Comparison of ENCODE assay signal across 28 mouse cellular contexts in the genomic region with DNA sequence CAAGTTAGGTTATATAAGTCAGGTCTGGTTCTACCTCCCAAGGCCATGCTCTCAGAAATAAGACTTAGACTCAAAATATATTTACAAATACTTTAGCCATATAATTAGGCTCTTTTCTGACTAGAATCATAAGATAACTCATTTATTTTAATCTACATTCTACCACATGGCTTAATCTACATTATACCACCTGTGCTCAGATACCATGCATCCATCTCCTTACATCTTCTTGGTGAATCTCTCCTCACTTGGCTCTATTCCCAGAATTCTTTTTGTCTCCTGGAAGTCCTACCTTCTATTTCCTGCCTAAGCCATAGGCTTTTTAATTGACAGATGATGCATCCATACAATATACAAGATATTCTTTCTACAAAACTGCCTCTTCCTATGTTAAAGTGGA.
"Had no signal": no experiment of that assay in that cellular context is flagged by ENCODE, and none has a peak within 500 bp of the region (broad histone marks: within the 10 kb centered on the region; RNA-seq: fewer than 3 reads in every experiment).

No protein-coding gene starts in this region.

- H3K4me1 ChIP-seq: limb, embryonic 10.5 days; limb, embryonic 12.5 days; limb, embryonic 13.5 days; limb, embryonic 15.5 days; liver, embryonic 12.5 days; liver, embryonic 13.5 days; liver, embryonic 15.5 days; lung, embryonic 15.5 days; megakaryocyte, embryonic 14.5 days; midbrain, embryonic 10.5 days; midbrain, embryonic 12.5 days; midbrain, embryonic 13.5 days; midbrain, embryonic 15.5 days; neural tube, embryonic 12.5 days had no signal

- H3K9ac ChIP-seq: limb, embryonic 12.5 days; limb, embryonic 13.5 days; limb, embryonic 15.5 days; liver, embryonic 12.5 days; liver, embryonic 13.5 days; liver, embryonic 14.5 days; liver, embryonic 15.5 days; liver, postnatal 0 days; lung, embryonic 14.5 days; lung, embryonic 15.5 days; midbrain, embryonic 12.5 days; midbrain, embryonic 13.5 days; midbrain, embryonic 15.5 days; neural tube, embryonic 12.5 days had no signal

- H3K36me3 ChIP-seq: limb, embryonic 10.5 days; limb, embryonic 12.5 days; limb, embryonic 13.5 days; limb, embryonic 15.5 days; liver, embryonic 12.5 days; liver, embryonic 13.5 days; liver, embryonic 15.5 days; lung, embryonic 15.5 days; midbrain, embryonic 10.5 days; midbrain, embryonic 12.5 days; midbrain, embryonic 13.5 days; midbrain, embryonic 15.5 days; neural tube, embryonic 12.5 days had no signal

- H3K27me3 ChIP-seq: limb, embryonic 12.5 days; limb, embryonic 13.5 days; limb, embryonic 15.5 days; liver, embryonic 12.5 days; liver, embryonic 13.5 days; liver, embryonic 15.5 days; lung, embryonic 15.5 days; megakaryocyte, embryonic 14.5 days; midbrain, embryonic 12.5 days; midbrain, embryonic 13.5 days; midbrain, embryonic 15.5 days; neural tube, embryonic 12.5 days had no signal

- DNase-seq: left cerebral cortex, postnatal 4 days; liver; liver, embryonic 13.5 days; liver, postnatal 0 days; lung, adult 18-20 months; lung, adult 2 months; lung, embryonic 14.5 days; lung, postnatal 10 days; lung, postnatal 14 days; lung, postnatal 36 days; lung, postnatal 4 days; midbrain, embryonic 14.5 days had no signal

- H3K9me3 ChIP-seq: limb, embryonic 10.5 days; limb, embryonic 12.5 days; limb, embryonic 13.5 days; limb, embryonic 15.5 days; liver, embryonic 12.5 days; liver, embryonic 13.5 days; liver, embryonic 15.5 days; lung, embryonic 15.5 days; midbrain, embryonic 10.5 days; midbrain, embryonic 12.5 days; midbrain, embryonic 13.5 days; midbrain, embryonic 15.5 days; neural tube, embryonic 12.5 days had no signal

- H3K27ac ChIP-seq: limb, embryonic 10.5 days; limb, embryonic 12.5 days; limb, embryonic 13.5 days; limb, embryonic 15.5 days; liver, embryonic 12.5 days; liver, embryonic 13.5 days; liver, embryonic 14.5 days; liver, embryonic 15.5 days; lung, embryonic 15.5 days; macrophage; midbrain, embryonic 10.5 days; midbrain, embryonic 12.5 days; midbrain, embryonic 13.5 days; midbrain, embryonic 15.5 days; neural tube, embryonic 12.5 days had no signal

- H3K4me3 ChIP-seq: limb, embryonic 10.5 days; limb, embryonic 12.5 days; limb, embryonic 13.5 days; limb, embryonic 15.5 days; liver, embryonic 12.5 days; liver, embryonic 13.5 days; liver, embryonic 15.5 days; lung, embryonic 15.5 days; megakaryocyte, embryonic 14.5 days; midbrain, embryonic 10.5 days; midbrain, embryonic 12.5 days; midbrain, embryonic 13.5 days; midbrain, embryonic 15.5 days; myocyte; neural tube, embryonic 12.5 days had no signal
